Mouse (Mus musculus): Measurements from ENCODE around the gene AL607142.1. TPM values are rescaled to one million over a fixed set of nuclear protein-coding genes. Genes with fewer than 3 reads are reported as not detected.

Gene AL607142.1
- total and polyA plus RNA-seq, 3 experiments = not detected

DNA sequence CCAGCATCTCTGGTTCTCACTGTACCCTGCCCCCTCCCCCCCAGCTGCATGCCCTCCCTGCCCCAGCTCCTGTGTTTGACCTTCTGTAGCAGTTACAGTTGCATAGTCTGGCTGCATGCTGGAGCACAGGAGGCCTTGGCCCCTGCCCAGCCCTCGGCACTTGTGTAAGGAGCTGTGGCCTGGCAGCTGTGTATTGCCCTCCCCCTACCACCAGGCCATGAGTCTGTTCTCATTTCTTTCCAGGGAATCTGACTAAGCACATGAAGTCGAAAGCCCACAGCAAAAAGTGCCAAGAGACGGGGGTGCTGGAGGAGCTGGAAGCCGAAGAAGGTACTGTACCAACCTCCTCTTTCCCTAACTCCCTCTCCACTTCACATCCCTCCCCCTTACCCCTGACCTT, 63.2 kb downstream of the AL607142.1 start:
- H3K79me2 ChIP-seq (ENCODE audit: control insufficient read depth, insufficient read depth, low read length, poor library complexity) = no peaks in the 10 kb centered on the region
- no peak for TF ChIP-seq MXI1 (IDR thresholded peaks at IDR 0.05; ENCODE audit: low read depth, low read length)
- no peak for TF ChIP-seq SIN3A (IDR thresholded peaks at IDR 0.05; ENCODE audit: low read length)
- TF ChIP-seq CTCF (IDR thresholded peaks at IDR 0.05 in 2 of 3, conservative IDR thresholded peaks at IDR 0.05 in 1 of 3; ENCODE audit: control insufficient read depth in 1 of 3, insufficient read depth in 1 of 3, low read depth in 2 of 3, low read length in 3 of 3, poor library complexity in 1 of 3, severe bottlenecking in 1 of 3) = no peak
- no peak for TF ChIP-seq BHLHE40 (IDR thresholded peaks at IDR 0.05; ENCODE audit: borderline replicate concordance, low read depth, low read length)
- TF ChIP-seq E2F4 (IDR thresholded peaks at IDR 0.05; ENCODE audit: borderline replicate concordance, low read depth, low read length) = no peak
- TF ChIP-seq ZKSCAN1 (IDR thresholded peaks at IDR 0.05; ENCODE audit: low read depth, low read length) = no peak
- no peak for TF ChIP-seq CHD1 (IDR thresholded peaks at IDR 0.05; ENCODE audit: low read depth, low read length)
- TF ChIP-seq MAX (IDR thresholded peaks at IDR 0.05; ENCODE audit: low read length) = no peak
- no peak for TF ChIP-seq HCFC1 (IDR thresholded peaks at IDR 0.05; ENCODE audit: low read depth, low read length)
- TF ChIP-seq NRF1 (IDR thresholded peaks at IDR 0.05; ENCODE audit: insufficient read depth, low read depth, low read length, poor library complexity, severe bottlenecking) = no peak
- no peak for DNase-seq (ENCODE audit: low read depth, low spot score)
- no peaks in the 10 kb centered on the region for H3K36me3 ChIP-seq (ENCODE audit: control insufficient read depth in 1 of 2, insufficient read depth in 2 of 2, low read length in 2 of 2)
- no peak overlapping the region for H3K9ac ChIP-seq (ENCODE audit: control insufficient read depth, low read depth, low read length, poor library complexity, severe bottlenecking)
- H3K9me3 ChIP-seq (replicated peaks; ENCODE audit: insufficient read depth, low read length) = no peaks in the 10 kb centered on the region
- no peaks in the 10 kb centered on the region for H3K4me1 ChIP-seq (ENCODE audit: control insufficient read depth in 1 of 2, insufficient read depth in 2 of 2, low read length in 2 of 2)
- H3K4me3 ChIP-seq (ENCODE audit: control insufficient read depth in 1 of 2, insufficient read depth in 1 of 2, low read depth in 2 of 2, low read length in 2 of 2) = no peak overlapping the region
- no peaks in the 10 kb centered on the region for H3K27me3 ChIP-seq (ENCODE audit: control insufficient read depth in 1 of 2, insufficient read depth in 2 of 2, low read length in 2 of 2)
- no peak overlapping the region for H3K27ac ChIP-seq (ENCODE audit: control insufficient read depth, low read depth, low read length)

DNA sequence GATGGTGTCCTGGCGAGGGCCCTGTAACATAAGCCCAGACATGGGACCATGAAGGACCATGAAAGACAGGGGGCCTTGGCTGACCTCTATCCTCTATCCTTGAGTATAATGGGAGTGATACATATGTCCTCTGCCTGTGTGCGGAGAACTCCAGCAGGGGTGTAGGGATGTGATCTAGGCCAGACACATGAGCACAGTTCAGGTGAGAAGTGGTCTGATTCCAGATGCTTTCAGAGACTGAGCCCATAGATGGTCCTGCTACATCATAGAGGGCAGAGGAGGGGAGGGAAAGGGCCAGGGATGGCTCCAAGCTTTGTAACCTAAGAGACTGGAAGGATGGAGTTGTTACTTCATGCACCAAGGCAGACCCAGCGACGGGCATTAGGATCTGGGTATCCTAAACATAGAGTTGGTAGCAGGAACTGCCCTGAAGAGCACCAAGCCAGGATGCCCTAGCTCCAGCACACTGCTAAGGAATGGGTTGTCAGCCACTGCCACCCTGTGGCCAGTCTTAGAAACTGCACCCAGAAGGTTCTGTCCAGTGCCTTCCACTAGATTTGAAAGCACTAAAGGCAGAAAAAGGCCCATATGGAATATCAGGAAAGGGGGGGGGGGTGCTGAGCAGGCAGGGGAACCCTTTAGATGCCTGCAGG, 64.6 kb downstream of the AL607142.1 start:
- Histone ChIP-seq H3K4me3 (ENCODE audit: control insufficient read depth in 1 of 2, insufficient read depth in 1 of 2, low read depth in 2 of 2, low read length in 2 of 2) (no peak overlapping the region), H3K27ac (ENCODE audit: control insufficient read depth, low read depth, low read length) (no peak overlapping the region), H3K4me1 (ENCODE audit: control insufficient read depth in 1 of 2, insufficient read depth in 2 of 2, low read length in 2 of 2) (no peaks in the 10 kb centered on the region), H3K27me3 (ENCODE audit: control insufficient read depth in 1 of 2, insufficient read depth in 2 of 2, low read length in 2 of 2) (no peaks in the 10 kb centered on the region), H3K9me3 (replicated peaks; ENCODE audit: insufficient read depth, low read length) (no peaks in the 10 kb centered on the region), H3K36me3 (ENCODE audit: control insufficient read depth in 1 of 2, insufficient read depth in 2 of 2, low read length in 2 of 2) (no peaks in the 10 kb centered on the region), H3K9ac (ENCODE audit: control insufficient read depth, low read depth, low read length, poor library complexity, severe bottlenecking) (no peak overlapping the region), H3K79me2 (ENCODE audit: control insufficient read depth, insufficient read depth, low read length, poor library complexity) (no peaks in the 10 kb centered on the region)
- DNase-seq (ENCODE audit: low read depth, low spot score) = peak; percentile 7
- TF ChIP-seq MAX (IDR thresholded peaks at IDR 0.05; ENCODE audit: low read length) (no peak), CTCF (IDR thresholded peaks at IDR 0.05 in 2 of 3, conservative IDR thresholded peaks at IDR 0.05 in 1 of 3; ENCODE audit: control insufficient read depth in 1 of 3, insufficient read depth in 1 of 3, low read depth in 2 of 3, low read length in 3 of 3, poor library complexity in 1 of 3, severe bottlenecking in 1 of 3) (peak; percentile 42 to 62 (median 43)), RAD21 (IDR thresholded peaks at IDR 0.05; ENCODE audit: low read depth, low read length) (peak; percentile 48), SMC3 (IDR thresholded peaks at IDR 0.05; ENCODE audit: low read depth, low read length) (peak; percentile 38), ZNF384 (IDR thresholded peaks at IDR 0.05; ENCODE audit: low read depth, low read length) (no peak), JUND (IDR thresholded peaks at IDR 0.05; ENCODE audit: low read depth, low read length) (no peak)

All from MEL (cell line).